Mouse (Mus musculus) limb, embryonic 10.5 days (tissue): ENCODE data around the gene Ric1. TPM values are rescaled to one million over a fixed set of nuclear protein-coding genes. Genes with fewer than 3 reads are reported as not detected.

Experiments used
- DNase-seq: peaks from one replicate; pipeline ENCODE4 v3.0.0-alpha.2; 2017; ENCODE audit warnings: low spot score
- H3K27ac ChIP-seq: fragments of 300-500 bp; sonication (generic); 2 replicates; pipeline ENCODE4 v1.5.1; 2016; ENCODE audit warnings: mild to moderate bottlenecking
- H3K27me3 ChIP-seq: fragments of 300-500 bp; sonication (generic); 2 replicates; pipeline ENCODE4 v1.6.1; 2016; ENCODE audit warnings: low read depth, mild to moderate bottlenecking; ENCODE audit not compliant: poor library complexity, severe bottlenecking
- H3K36me3 ChIP-seq: fragments of 300-500 bp; sonication (generic); 2 replicates; pipeline ENCODE4 v1.6.1; 2016; ENCODE audit warnings: mild to moderate bottlenecking, moderate library complexity
- H3K4me1 ChIP-seq: fragments of 300-500 bp; sonication (generic); 2 replicates; pipeline ENCODE4 v1.6.1; 2016
- H3K4me3 ChIP-seq: fragments of 300-500 bp; sonication (generic); 2 replicates; pipeline ENCODE4 v1.5.1; 2016; ENCODE audit warnings: mild to moderate bottlenecking, moderate library complexity
- H3K9me3 ChIP-seq: fragments of 300-500 bp; sonication (generic); replicated peaks from 2 replicates; pipeline ENCODE4 v1.6.1; 2016; ENCODE audit warnings: mild to moderate bottlenecking
- WGBS: fragments of 180-500 bp; shearing (Covaris S2); methylation state at CpG from one replicate; pipeline ENCODE4 v1.1.7; 2016; 5-methylcytosine and 5-hydroxymethylcytosine counted together
- polyA plus RNA-seq: library from polyadenylated mRNA; unstranded; fragments of >200 nt; fragmentation: Nextera tagmentation; extraction: Ambion mirVana; gene quantifications from 2 replicates; pipeline ENCODE4 v1.2.1, GENCODE M21; 2016

The Ric1 gene
- polyA plus RNA-seq, 1 experiment from 2014 or later = 19.5 TPM

- no peaks in the 10 kb centered on the region for H3K4me1 ChIP-seq
- 90% methylated on average over 14 of the region's 14 CpGs for WGBS
- DNase-seq = no peak
Measured at GRCm38 (mm10) chr19:29487326-29488072, 34.6 kb upstream of the Ric1 start.

GRCm38 (mm10) chr19:29488073-29488390 lies 34.0 kb upstream of the Ric1 start:
- DNase-seq = no peak
- Histone ChIP-seq H3K9me3 (no peaks in the 10 kb centered on the region), H3K36me3 (no peaks in the 10 kb centered on the region), H3K27me3 (no peaks in the 10 kb centered on the region), H3K4me3 (no peak overlapping the region), H3K4me1 (no peaks in the 10 kb centered on the region), H3K27ac (no peak overlapping the region)
- WGBS = 56% methylated on average over 6 of the region's 6 CpGs

More at GRCm38 (mm10) chr19:29487326-29488072, 34.6 kb upstream of the Ric1 start:
- no peaks in the 10 kb centered on the region for H3K9me3 ChIP-seq
- no peaks in the 10 kb centered on the region for H3K27me3 ChIP-seq
- no peaks in the 10 kb centered on the region for H3K36me3 ChIP-seq
- H3K4me3 ChIP-seq = no peak overlapping the region
- H3K27ac ChIP-seq = no peak overlapping the region

GRCm38 (mm10) chr19:29488420-29488819 lies 33.7 kb upstream of the Ric1 start:
- no peaks in the 10 kb centered on the region for H3K9me3 ChIP-seq
- DNase-seq = no peak
- no peak overlapping the region for H3K4me3 ChIP-seq
- no peaks in the 10 kb centered on the region for H3K4me1 ChIP-seq
- H3K36me3 ChIP-seq = no peaks in the 10 kb centered on the region
- H3K27me3 ChIP-seq = no peaks in the 10 kb centered on the region
- H3K27ac ChIP-seq = no peak overlapping the region
- WGBS = 66% methylated on average over 10 of the region's 10 CpGs

DNA sequence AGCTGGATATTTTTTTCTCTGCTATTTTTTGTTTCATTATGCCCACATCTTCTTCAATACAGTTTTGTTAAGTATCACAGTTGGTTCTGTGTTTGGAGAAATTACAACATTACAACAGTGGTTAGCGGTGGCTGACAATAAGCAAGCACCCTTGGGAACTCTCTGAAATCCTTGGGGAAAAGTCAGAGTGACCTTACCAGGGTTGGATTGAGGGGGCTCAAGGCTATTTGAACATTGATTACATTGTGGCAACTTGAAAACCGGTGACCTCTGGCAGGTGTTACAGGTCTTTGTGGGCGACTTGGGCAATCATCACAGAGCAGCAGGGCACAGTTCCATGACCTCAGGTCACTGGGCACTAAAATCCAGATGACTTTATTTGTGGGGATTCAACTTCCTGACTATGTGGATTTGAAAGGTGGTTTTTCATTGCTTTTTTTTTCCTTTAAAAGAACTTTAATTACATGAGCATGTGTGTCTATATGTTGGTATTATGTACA lies 32.2 kb upstream of the Ric1 start:
- no peak for DNase-seq
- Histone ChIP-seq H3K27me3 (no peaks in the 10 kb centered on the region), H3K36me3 (no peaks in the 10 kb centered on the region), H3K27ac (no peak overlapping the region), H3K4me3 (no peak overlapping the region), H3K9me3 (no peaks in the 10 kb centered on the region), H3K4me1 (no peaks in the 10 kb centered on the region)
- WGBS = 69% methylated on average over 3 of the region's 3 CpGs

DNA sequence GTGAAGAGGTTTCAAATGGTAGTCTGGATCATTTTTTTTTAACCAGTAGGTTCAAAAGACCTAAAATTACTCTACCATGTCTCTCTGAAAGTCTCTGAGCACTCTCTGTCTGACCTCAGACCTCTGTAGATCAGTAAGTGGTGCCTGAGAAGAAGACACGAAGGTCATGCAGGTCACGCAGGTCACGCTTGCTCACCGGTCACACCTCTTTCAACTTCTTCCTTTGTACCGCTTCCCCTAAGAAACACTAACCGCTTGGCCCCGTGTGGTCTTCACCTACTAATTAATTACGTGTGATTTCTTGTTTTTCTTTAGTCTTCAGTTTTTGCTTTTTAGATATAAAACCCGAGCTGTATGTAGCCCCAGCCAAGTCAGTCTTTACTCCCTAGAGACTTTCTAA lies 30.6 kb upstream of the Ric1 start:
- H3K27me3 ChIP-seq = no peaks in the 10 kb centered on the region
- WGBS = 62% methylated on average over 9 of the region's 9 CpGs
- DNase-seq = no peak
- H3K27ac ChIP-seq = no peak overlapping the region
- no peaks in the 10 kb centered on the region for H3K4me1 ChIP-seq
- no peak overlapping the region for H3K4me3 ChIP-seq
- no peaks in the 10 kb centered on the region for H3K36me3 ChIP-seq
- H3K9me3 ChIP-seq = no peaks in the 10 kb centered on the region

GRCm38 (mm10) chr19:29494454-29494853 lies 27.6 kb upstream of the Ric1 start:
- Histone ChIP-seq H3K27me3 (no peaks in the 10 kb centered on the region), H3K4me1 (no peaks in the 10 kb centered on the region), H3K4me3 (no peak overlapping the region), H3K9me3 (no peaks in the 10 kb centered on the region), H3K27ac (no peak overlapping the region), H3K36me3 (no peaks in the 10 kb centered on the region)
- WGBS = 88% methylated on average over 4 of the region's 4 CpGs
- DNase-seq = no peak

DNA sequence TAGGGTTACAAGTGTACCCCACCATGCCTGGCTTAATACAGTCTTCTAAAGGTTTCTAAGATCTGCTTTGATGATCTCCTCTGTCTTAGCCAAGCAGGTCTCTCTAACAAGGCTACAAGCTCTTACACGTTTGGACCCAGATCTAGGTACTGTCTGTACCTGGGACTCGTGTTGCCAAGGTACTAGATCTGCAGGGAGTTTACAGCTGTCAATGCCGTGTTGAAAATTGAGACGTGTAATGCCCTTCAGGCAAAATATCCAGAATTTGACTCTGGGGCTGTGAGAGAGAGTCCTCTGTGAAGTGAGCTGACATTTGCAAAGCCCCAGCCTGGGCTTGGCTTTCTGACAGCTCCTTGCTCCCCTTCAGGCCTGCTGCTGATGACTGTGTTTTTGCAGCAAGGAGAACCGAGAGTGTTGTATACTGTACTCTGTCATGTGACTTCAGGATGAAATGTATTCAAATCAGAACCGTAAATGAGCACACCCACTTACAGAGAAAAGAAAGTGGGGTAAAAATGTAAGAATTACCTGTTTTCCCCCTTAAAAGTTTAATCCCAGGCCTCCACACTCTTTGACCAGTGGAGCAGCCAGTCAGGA lies 26.0 kb upstream of the Ric1 start:
- 76% methylated on average over 6 of the region's 6 CpGs for WGBS
- Histone ChIP-seq H3K9me3 (no peaks in the 10 kb centered on the region), H3K4me1 (no peaks in the 10 kb centered on the region), H3K27me3 (no peaks in the 10 kb centered on the region), H3K27ac (no peak overlapping the region), H3K36me3 (no peaks in the 10 kb centered on the region), H3K4me3 (no peak overlapping the region)
- no peak for DNase-seq

- Histone ChIP-seq H3K36me3 (no peaks in the 10 kb centered on the region), H3K4me1 (no peaks in the 10 kb centered on the region), H3K9me3 (no peaks in the 10 kb centered on the region), H3K4me3 (no peak overlapping the region), H3K27ac (no peak overlapping the region), H3K27me3 (no peaks in the 10 kb centered on the region)
- 83% methylated on average over 7 of the region's 7 CpGs for WGBS
- DNase-seq = no peak
Measured at GRCm38 (mm10) chr19:29496786-29497557, 25.1 kb upstream of the Ric1 start.

- no peak for DNase-seq
- Histone ChIP-seq H3K4me3 (no peak overlapping the region), H3K27ac (no peak overlapping the region), H3K9me3 (no peaks in the 10 kb centered on the region), H3K36me3 (no peaks in the 10 kb centered on the region), H3K27me3 (no peaks in the 10 kb centered on the region), H3K4me1 (no peaks in the 10 kb centered on the region)
- WGBS = 91% methylated on average over 7 of the region's 7 CpGs
Measured at GRCm38 (mm10) chr19:29497874-29498273, 24.2 kb upstream of the Ric1 start.

GRCm38 (mm10) chr19:29498842-29499456 lies 23.1 kb upstream of the Ric1 start:
- Histone ChIP-seq H3K9me3 (no peaks in the 10 kb centered on the region), H3K27ac (no peak overlapping the region), H3K4me1 (no peaks in the 10 kb centered on the region), H3K36me3 (no peaks in the 10 kb centered on the region), H3K27me3 (no peaks in the 10 kb centered on the region), H3K4me3 (no peak overlapping the region)
- no peak for DNase-seq
- WGBS = 84% methylated on average over 6 of the region's 6 CpGs

- no peaks in the 10 kb centered on the region for H3K36me3 ChIP-seq
- H3K27ac ChIP-seq = no peak overlapping the region
- no peak overlapping the region for H3K4me3 ChIP-seq
- no peaks in the 10 kb centered on the region for H3K27me3 ChIP-seq
- no peak for DNase-seq
- 83% methylated on average over 1 of the region's 1 CpGs for WGBS
- no peaks in the 10 kb centered on the region for H3K4me1 ChIP-seq
- no peaks in the 10 kb centered on the region for H3K9me3 ChIP-seq
Measured at GRCm38 (mm10) chr19:29500333-29500732, 21.7 kb upstream of the Ric1 start.

DNA sequence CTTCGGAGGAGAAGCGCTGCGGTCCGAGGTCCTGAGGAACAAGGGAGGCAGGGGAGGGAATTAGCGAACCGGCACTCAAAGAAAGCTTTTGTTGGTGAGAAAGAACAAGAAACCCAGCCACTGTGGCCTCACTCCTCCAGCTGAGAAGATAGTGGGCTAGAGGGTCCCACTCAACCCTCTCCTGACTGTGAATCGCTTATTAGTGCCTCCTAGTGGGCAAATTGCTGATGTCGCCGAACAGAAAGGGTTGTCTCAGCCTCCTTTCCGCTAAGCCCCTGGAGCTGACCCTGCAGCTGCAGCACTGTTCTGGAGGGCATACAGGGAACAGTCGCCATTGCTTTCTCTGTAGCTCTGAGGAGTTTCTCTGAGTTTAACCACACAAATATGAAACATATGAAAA lies 21.0 kb upstream of the Ric1 start:
- H3K27me3 ChIP-seq = no peaks in the 10 kb centered on the region
- DNase-seq = peak; percentile 42
- H3K9me3 ChIP-seq = no peaks in the 10 kb centered on the region
- peak overlapping the region; percentile 16; the same call in 1 of the 2 replicates for H3K4me3 ChIP-seq
- H3K27ac ChIP-seq = no peak overlapping the region; the same call in 1 of the 2 replicates
- H3K36me3 ChIP-seq = no peaks in the 10 kb centered on the region
- no peaks in the 10 kb centered on the region for H3K4me1 ChIP-seq
- 54% methylated on average over 11 of the region's 11 CpGs for WGBS

DNA sequence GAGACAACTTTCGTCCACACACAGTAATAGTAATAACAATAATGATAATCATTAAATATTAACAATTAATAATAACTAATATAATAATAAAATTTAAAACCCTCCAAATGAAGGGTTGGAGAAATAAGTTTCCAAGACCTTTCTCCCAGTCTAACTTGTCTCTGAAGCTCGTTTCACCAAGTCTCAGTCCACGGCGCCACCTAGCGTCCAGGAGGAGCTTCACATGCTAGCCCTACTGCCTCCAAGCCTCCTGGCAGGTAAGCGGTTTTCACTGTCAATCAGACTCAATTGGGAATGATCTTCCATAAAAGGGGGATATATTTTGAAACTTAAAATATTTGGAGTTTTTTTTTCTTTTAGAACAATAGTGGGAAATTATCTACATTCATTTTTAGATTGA lies 20.6 kb upstream of the Ric1 start:
- DNase-seq = peak; percentile 87
- Histone ChIP-seq H3K27ac (no peak overlapping the region), H3K4me1 (no peaks in the 10 kb centered on the region), H3K4me3 (peak overlapping the region; percentile 16; the same call in 1 of the 2 replicates), H3K9me3 (no peaks in the 10 kb centered on the region), H3K36me3 (no peaks in the 10 kb centered on the region), H3K27me3 (no peaks in the 10 kb centered on the region)
- WGBS = 13% methylated on average over 6 of the region's 6 CpGs
